Mouse (Mus musculus) heart, adult 11 months (tissue): ENCODE results near the gene Gm28308.
A peak's percentile ranks its signal among the peaks of the same experiment; 100 is the strongest.

Experiments used
- DNase-seq: peaks from one replicate; pipeline ENCODE4 v3.0.0; 2022

The Gm28308 gene

DNA sequence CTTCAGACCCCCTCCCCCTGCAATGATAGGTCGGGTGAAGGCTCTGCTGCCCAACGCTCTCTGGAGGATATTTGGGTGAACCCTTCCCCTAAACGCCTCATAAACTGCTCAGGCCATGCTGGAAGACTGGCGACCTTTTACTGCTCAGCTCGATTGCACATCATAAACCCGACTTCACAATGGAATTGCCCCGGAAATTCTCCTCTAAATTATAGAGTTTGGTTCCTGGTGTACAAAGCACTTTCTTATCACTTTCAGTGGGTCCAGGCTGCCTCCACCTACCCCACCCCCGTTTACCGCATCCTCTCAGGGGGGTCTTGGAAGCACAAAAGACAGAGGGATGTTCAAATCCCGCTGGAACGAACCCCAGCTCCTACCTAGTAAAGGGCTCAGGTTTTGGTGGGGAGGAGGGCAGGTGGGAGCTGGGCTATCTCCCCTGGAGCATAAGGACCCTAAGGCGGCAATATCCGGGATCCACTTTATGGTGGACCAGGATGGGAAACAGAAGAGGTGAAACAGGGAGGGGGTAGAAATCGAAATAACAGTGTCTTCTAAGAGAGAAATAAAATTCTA lies 5.6 kb upstream of the Gm28308 start:
- no peak for DNase-seq

- DNase-seq = peak; percentile 80
Observed at GRCm38 (mm10) chr6:52217895-52218642, 4.9 kb upstream of the Gm28308 start.

DNA sequence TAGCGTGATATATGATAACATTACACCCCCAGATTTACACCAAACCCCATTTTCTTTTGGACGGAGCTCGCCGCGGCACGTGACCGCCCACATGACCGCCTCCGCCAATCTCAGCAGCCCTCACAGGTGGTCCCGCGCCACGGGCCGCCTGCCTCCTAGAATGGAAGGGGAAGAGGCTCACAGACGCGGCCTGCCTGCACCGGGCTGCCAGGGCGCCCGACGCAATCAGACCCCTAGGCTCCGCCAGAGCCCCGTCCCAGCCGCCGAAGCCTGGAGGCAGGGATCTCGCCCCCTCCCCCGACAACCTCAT lies 4.3 kb upstream of the Gm28308 start:
- DNase-seq = peak; percentile 96

- peak; percentile 90 for DNase-seq
Observed at GRCm38 (mm10) chr6:52216691-52217458, 3.7 kb upstream of the Gm28308 start.

DNA sequence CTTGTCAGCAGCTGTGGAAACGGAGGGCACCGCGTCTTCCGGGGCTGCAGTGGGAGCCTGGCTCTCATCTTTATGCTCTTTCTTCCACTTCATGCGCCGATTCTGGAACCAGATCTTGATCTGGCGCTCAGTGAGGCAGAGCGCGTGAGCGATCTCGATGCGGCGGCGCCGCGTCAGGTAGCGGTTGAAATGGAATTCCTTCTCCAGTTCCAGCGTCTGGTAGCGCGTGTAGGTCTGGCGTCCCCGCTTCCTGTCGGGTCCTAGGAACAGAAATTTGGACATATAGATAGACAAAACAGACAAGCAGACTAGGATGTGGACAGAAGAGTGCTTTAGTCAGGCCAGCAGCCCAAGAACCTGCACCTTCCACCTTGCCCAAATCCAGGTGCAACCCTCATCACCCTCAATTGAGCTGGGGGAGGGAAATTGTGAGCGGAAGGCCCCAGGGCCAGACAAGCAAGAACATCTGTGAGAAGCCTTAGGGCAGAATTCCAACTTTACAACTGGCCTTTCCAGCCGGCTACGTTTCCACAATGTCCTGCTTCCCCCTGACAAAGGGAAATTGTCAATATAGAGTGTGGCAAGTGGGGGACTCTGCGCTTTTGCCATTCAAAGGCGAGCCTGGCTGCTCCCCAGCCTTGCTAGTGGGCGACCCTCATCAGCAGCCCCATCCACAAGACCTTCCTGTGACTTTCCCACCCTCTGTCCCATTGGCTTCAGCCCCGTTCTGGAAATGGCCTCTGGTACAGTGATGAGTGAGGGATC lies 2.8 kb upstream of the Gm28308 start:
- DNase-seq = peak; percentile 88

GRCm38 (mm10) chr6:52215070-52215469 lies 1.9 kb upstream of the Gm28308 start:
- peak; percentile 83 for DNase-seq

GRCm38 (mm10) chr6:52214271-52214670 lies 1.1 kb upstream of the Gm28308 start:
- peak; percentile 77 for DNase-seq

GRCm38 (mm10) chr6:52212556-52213118 lies 502 bp downstream of the Gm28308 start:
- peak; percentile 89 for DNase-seq

DNA sequence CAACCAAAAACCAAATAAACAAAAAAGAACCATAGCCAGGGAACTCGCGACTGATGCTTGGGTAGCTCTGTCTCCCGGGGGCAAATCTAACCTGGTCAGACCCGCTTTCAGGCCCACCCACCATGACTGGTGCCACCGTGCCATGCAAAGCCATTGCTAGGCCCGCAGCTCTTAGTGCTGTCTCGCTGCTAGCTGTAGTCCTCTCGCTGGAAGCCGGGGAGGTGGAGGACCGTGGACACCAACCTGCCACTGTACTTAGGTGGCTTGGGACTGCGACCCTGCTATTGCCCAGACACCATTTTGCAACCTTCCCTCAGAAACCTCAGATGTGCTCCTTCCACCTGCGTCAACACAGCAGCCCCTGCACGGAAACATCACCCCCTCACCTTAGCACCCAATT lies 1.2 kb downstream of the Gm28308 start:
- DNase-seq = peak; percentile 91

DNA sequence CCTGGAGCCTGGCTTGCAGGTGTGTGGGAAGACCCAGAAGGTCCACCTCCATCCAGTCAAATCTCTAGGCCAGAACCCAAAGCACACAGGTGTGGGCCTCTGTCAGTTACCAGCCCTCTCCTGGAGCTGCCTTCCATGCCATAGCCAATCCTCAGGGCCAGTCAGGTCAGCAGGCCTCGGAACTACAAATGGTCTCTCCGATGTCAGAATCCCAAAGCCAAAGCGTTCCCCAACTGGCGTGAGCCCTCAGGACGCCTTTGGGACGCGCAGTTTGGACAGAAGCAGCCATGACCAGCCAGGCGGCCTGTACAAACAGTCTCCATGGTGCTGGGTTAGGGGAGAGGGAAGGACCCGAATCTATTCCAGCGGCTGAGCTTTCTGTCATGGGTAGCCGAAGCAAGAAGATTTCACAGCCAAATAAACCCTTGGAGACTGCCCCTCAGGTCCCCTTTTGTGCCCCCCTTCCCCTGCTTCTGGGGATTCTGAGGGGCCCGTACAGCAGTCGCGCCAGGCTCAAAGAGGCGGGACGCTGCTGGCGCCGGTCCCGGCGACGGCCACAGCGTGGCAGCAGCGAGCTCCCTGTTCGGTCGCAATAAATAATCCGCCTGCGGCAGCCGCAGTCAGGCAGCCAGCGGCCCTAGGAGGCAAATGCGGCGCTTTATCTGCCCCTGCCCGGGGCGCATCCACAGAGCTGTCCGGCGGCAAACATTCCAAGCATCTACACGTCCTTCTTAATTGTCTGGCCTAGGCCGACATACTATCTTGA lies 1.8 kb downstream of the Gm28308 start:
- peak; percentile 95 for DNase-seq

GRCm38 (mm10) chr6:52209685-52210046 lies 3.5 kb downstream of the Gm28308 start:
- peak; percentile 60 for DNase-seq

DNA sequence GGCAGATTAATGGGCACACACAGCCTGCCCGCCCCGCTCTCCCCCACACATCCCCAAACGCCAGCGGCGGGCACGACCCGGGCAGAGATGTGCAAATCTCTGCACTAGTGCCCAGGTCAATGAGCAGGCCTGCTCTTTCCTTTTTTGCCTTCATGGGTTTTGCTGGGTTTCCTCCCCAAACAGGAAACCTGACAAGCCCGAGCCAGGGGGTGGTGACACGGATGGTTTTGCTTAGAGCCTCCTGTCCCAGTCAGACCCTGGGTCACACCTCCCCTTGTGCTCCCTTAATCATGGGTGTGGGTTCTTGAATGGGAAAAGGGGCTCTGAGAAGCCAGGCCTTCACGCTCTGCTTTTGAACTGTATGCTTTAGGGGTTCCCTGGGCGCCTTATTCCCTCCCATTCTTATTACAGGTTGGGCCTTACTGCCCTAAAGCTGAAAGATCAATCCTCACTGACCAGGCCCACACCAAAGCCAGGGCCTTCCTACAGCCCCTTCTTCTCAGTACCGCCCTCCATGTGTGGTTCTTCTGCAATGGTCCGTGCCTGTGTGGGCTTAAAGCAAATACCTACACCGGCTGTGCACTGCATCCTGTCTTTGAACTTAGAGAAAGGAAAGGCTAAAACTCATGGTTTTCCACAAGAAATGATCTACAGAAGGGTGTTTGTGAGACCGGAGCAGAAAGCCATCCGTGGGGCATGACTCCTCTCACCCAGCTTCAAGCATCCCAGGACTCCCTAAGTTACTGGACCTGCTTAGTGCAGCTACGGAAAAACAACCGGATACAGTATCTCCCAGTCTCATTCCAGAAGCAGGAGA lies 4.1 kb downstream of the Gm28308 start:
- DNase-seq = peak; percentile 88

DNA sequence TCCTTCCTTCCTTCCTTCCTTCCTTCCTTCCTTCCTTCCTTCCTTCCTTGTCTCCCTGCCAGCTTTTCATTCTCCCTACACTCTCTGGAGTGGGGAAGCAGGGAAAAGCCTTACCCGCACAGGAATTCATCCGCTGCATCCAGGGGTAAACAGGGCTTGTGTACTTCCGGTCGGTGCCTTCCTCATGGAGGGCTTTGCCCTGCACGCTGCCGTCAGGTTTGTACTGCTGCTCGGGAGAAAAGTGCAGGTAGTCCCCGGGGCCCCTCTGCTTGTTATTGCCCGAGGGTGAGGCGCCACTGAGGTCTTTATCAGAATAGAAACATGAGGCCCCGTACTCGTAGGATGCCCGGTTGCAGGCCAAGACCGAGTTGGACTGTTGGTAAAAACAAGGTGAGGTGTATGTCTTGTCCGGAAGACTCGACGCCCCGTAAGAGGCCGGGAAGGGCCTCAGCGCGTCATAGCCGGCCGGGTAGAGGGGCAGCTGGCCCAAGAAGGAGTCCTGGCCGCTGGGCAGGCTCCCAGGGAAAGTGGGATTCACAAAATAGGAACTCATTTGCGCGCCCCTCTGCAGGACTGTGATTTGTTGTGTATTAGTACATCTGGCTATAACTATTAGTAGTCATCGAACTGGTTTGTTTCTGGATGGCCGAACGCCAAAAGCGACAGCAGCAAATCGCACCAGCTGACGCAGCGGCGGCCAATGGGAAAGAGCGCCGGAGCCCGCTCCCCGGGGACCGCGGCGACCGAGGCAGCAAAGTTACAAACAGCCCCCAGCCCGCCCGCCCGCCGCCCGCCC lies 4.9 kb downstream of the Gm28308 start, which contains the start of gene Hoxa6:
TSS of gene Hoxa6 (minus strand) at position 651 of the 796 bp plus-strand sequence.
- peak; percentile 91 for DNase-seq

DNA sequence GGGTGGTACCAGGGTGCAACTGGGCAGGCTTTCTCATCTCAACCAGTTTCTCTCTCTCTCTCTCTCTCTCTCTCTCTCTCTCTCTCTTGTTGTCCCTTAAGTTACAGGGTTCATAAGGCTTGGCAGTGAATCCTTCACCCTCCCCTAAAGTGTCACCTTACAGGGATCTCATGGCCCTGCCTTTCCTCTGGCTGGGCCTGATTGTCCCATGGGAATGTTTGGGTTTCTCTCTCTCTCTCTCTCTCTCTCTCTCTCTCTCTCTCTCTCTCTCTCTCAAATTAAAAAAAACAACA lies 5.5 kb downstream of the Gm28308 start:
- DNase-seq = no peak

- peak; percentile 77 for DNase-seq
Observed at GRCm38 (mm10) chr6:52206882-52207683, 6.1 kb downstream of the Gm28308 start.

- DNase-seq = peak; percentile 88
Observed at GRCm38 (mm10) chr6:52205638-52206621, 7.2 kb downstream of the Gm28308 start.

- no peak for DNase-seq
Observed at GRCm38 (mm10) chr6:52205221-52205620, 7.9 kb downstream of the Gm28308 start.

- DNase-seq = peak; percentile 98
Observed at GRCm38 (mm10) chr6:52204050-52204752, 8.9 kb downstream of the Gm28308 start, which contains the start of gene Hoxa5. Gene Hoxa5 (minus strand): TSS chr6:52204587.
